In genomic region chr5:128432916-128433315, GRCm38 (mm10) we compare ENCODE assay signal across 8 mouse cellular contexts. TPM values are rescaled to one million over a fixed set of nuclear protein-coding genes. Genes with fewer than 3 reads are reported as not detected.
A peak's percentile ranks its signal among the peaks of the same experiment; 100 is the strongest.
DNase-seq lines count a peak whose midpoint lies in the region; ATAC-seq and TF ChIP-seq lines count a peak whose summit lies in the region.

TSS of gene Tmem132d (minus strand) at chr5:128433077.

- H3K9me3 ChIP-seq in embryonic facial prominence, embryonic 11.5 days (replicated peaks; ENCODE audit: control insufficient read depth, low read length): no peaks in the 10 kb centered on the region
- H3K9me3 ChIP-seq in hindbrain, postnatal 0 days (ENCODE audit: low read length): no peaks in the 10 kb centered on the region
- no peaks in the 10 kb centered on the region for H3K9me3 ChIP-seq in limb, embryonic 15.5 days

- no peak for TF ChIP-seq CTCF in hindbrain, postnatal 0 days (IDR thresholded peaks at IDR 0.05; ENCODE audit: low read depth)

- under 1% methylated on average over 33 of the region's 40 CpGs for WGBS in embryonic facial prominence, embryonic 11.5 days
- under 1% methylated on average over 39 of the region's 40 CpGs for WGBS in hindbrain, postnatal 0 days
- WGBS in limb, embryonic 15.5 days: under 1% methylated on average over 40 of the region's 40 CpGs

- H3K9ac ChIP-seq in embryonic facial prominence, embryonic 11.5 days (replicated peaks; ENCODE audit: low read length): peak within 1 kb of the TSS; percentile 41
- H3K9ac ChIP-seq in hindbrain, postnatal 0 days (replicated peaks; ENCODE audit: low read length): peak within 1 kb of the TSS; percentile 54
- H3K9ac ChIP-seq in limb, embryonic 15.5 days: no peak within 1 kb of the TSS

- peak within 1 kb of the TSS; percentile 48 for H3K4me3 ChIP-seq in embryonic facial prominence, embryonic 11.5 days (ENCODE audit: low read depth, low read length)
- peak within 1 kb of the TSS; percentile 57 for H3K4me3 ChIP-seq in hindbrain, postnatal 0 days (ENCODE audit: low read length)
- peak within 1 kb of the TSS; percentile 39 for H3K4me3 ChIP-seq in limb, embryonic 15.5 days

- DNase-seq in R1 (ENCODE audit: low read depth, low spot score): peak; percentile 81
- DNase-seq in embryonic facial prominence, embryonic 11.5 days (ENCODE audit: low spot score): peak; percentile 33
- DNase-seq in hindbrain, postnatal 0 days (ENCODE audit: low spot score): peak; percentile 60
- DNase-seq in right cerebral cortex, adult 18-20 months: peak; percentile 80
- DNase-seq in spleen, postnatal 10 days (ENCODE audit: low spot score in 2 of 2): no peak
- DNase-seq in cerebellum, postnatal 36 days: no peak
- DNase-seq in heart, postnatal 25 days (ENCODE audit: low spot score): no peak

- H3K36me3 ChIP-seq in embryonic facial prominence, embryonic 11.5 days (replicated peaks; ENCODE audit: control insufficient read depth, insufficient read depth, low read depth, low read length): no peaks in the 10 kb centered on the region
- H3K36me3 ChIP-seq in hindbrain, postnatal 0 days (ENCODE audit: insufficient read depth, low read length): no peaks in the 10 kb centered on the region
- no peaks in the 10 kb centered on the region for H3K36me3 ChIP-seq in limb, embryonic 15.5 days

- no peaks in the 10 kb centered on the region for H3K4me1 ChIP-seq in embryonic facial prominence, embryonic 11.5 days (ENCODE audit: control insufficient read depth, insufficient read depth, low read length)
- peaks cover 5% of the 10 kb centered on the region; the same call in 1 of the 2 replicates for H3K4me1 ChIP-seq in hindbrain, postnatal 0 days (ENCODE audit: insufficient read depth, low read length)
- peaks cover 10% of the 10 kb centered on the region for H3K4me1 ChIP-seq in limb, embryonic 15.5 days

- no peak within 1 kb of the TSS for H3K27ac ChIP-seq in embryonic facial prominence, embryonic 11.5 days (replicated peaks; ENCODE audit: low read depth, low read length)
- no peak within 1 kb of the TSS for H3K27ac ChIP-seq in hindbrain, postnatal 0 days
- no peak within 1 kb of the TSS for H3K27ac ChIP-seq in limb, embryonic 15.5 days

- H3K27me3 ChIP-seq in embryonic facial prominence, embryonic 11.5 days (ENCODE audit: control insufficient read depth, insufficient read depth, low read length): peaks cover 40% of the 10 kb centered on the region
- H3K27me3 ChIP-seq in hindbrain, postnatal 0 days (ENCODE audit: insufficient read depth, low read length): peaks cover 16% of the 10 kb centered on the region
- peaks cover 80% of the 10 kb centered on the region for H3K27me3 ChIP-seq in limb, embryonic 15.5 days

- intact Hi-C loops in heart, postnatal 25 days (cut with DNase I): loop anchor here (10.0 kb wide), 1 partner anchor 1198 kb away; no protein-coding TSS in a partner anchor

- peak; percentile 59; the same call in 1 of the 2 replicates for ATAC-seq in embryonic facial prominence, embryonic 11.5 days (replicated peaks; ENCODE audit: insufficient number of reproducible peaks, low FRiP score, low TSS enrichment, low read depth)
- ATAC-seq in hindbrain, postnatal 0 days: peak; percentile 46; the same call in 1 of the 2 replicates
- no peak for ATAC-seq in limb, embryonic 15.5 days (ENCODE audit: insufficient number of reproducible peaks, low FRiP score, low TSS enrichment, low read depth)

- peak within 1 kb of the TSS; percentile 90 for H3K4me2 ChIP-seq in embryonic facial prominence, embryonic 11.5 days (ENCODE audit: low read depth, low read length)
- peak within 1 kb of the TSS; percentile 81 for H3K4me2 ChIP-seq in hindbrain, postnatal 0 days (ENCODE audit: low read depth, low read length)
- peak within 1 kb of the TSS; percentile 64 for H3K4me2 ChIP-seq in limb, embryonic 15.5 days

RNA-seq across cellular contexts. Expression of gene Tmem132d, which starts in this region (rescaled TPM):
- 0.39 and 0.56 TPM in 2 replicates for polyA plus RNA-seq in embryonic facial prominence, embryonic 11.5 days (2014; fragmentation: Nextera tagmentation; extraction: Ambion mirVana)
- total RNA-seq in hindbrain, postnatal 0 days (2014; rRNA removed): 28.9 and 42.7 TPM in 2 replicates
- polyA plus RNA-seq in hindbrain, postnatal 0 days (2015; fragmentation: Nextera tagmentation; extraction: Ambion mirVana): 5.8 and 6.1 TPM in 2 replicates
- polyA plus RNA-seq in limb, embryonic 15.5 days (2015; fragmentation: Nextera tagmentation; extraction: Ambion mirVana): 0.63 and 0.94 TPM in 2 replicates
- under 1 TPM in 1 of 2 experiments, not detected in 1; 0.14 TPM for total RNA-seq in heart, postnatal 25 days (2021)

Comparison
In these comparisons a context has a peak if more than half of its experiments do, and no peak if none do; other contexts are left out.
1. RNA of gene Tmem132d (total RNA-seq): 28.9 to 42.7 TPM in hindbrain, postnatal 0 days; 0.14 TPM in heart, postnatal 25 days; every median in the first group is over 10 times any median in the second.
2. Peak in DNase-seq, ATAC-seq, H3K4me3 ChIP-seq, H3K9ac ChIP-seq and H3K4me2 ChIP-seq in embryonic facial prominence, embryonic 11.5 days; RNA of the gene not detected or under 1 TPM.
3. DNase-seq: peak in R1 (single experiment), hindbrain, postnatal 0 days (single experiment) and right cerebral cortex, adult 18-20 months (single experiment); none in spleen, postnatal 10 days (0 of 2), cerebellum, postnatal 36 days (0 of 2) and heart, postnatal 25 days (single experiment).
4. Peak in every context shown above with its lines, with median percentiles within 50 percentile points of each other: H3K4me2 ChIP-seq and H3K4me3 ChIP-seq.